Mouse (Mus musculus) embryonic fibroblast, embryonic 13.5 days (primary cell): ENCODE measurements around the gene Gapdh.

Experiments used
- CTCF ChIP-seq: IDR thresholded peaks from 2 replicates; pipeline ENCODE4 v1.5.1; 2011; ENCODE audit warnings: mild to moderate bottlenecking, control low read depth, low read length, moderate library complexity, borderline replicate concordance; ENCODE audit not compliant: insufficient read depth
- POLR2A ChIP-seq: IDR thresholded peaks from 2 replicates; pipeline ENCODE4 v1.6.1; 2011; ENCODE audit warnings: low read depth, mild to moderate bottlenecking, control low read depth, low read length, moderate library complexity

DNA sequence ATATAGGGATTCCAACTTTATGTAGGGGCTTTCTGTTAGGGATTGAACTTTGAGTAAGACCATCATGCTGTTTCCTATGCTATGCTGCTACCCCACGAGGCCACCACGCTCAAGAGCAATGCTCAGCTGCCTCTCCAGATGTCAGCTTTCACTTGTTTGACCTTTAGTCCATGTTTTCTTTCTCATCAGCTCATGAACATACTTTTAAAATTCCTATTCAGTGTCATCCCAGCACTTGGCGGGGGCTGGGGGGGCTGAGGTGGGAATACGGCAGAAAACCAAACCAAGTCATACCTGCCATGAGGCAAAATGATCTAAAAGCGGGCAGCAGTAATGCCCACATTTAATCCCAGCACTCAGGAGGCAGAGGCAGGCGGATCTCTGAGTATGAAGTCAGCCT lies 46.9 kb upstream of the Gapdh start:
- TF ChIP-seq CTCF (no peak), POLR2A (no peak)
